Mouse (Mus musculus) MEL (cell line): ENCODE results near the gene Snrpa. TPM values are rescaled to one million over a fixed set of nuclear protein-coding genes. Genes with fewer than 3 reads are reported as not detected.

ENCODE experiments used
- DNase-seq: peaks from one replicate; pipeline ENCODE4 v3.0.0; 2011; ENCODE audit warnings: low read depth, low spot score
- H3K27ac ChIP-seq: 2 replicates; pipeline ENCODE4 v1.5.1; 2012; ENCODE audit warnings: low read depth, mild to moderate bottlenecking, control low read depth, low read length, moderate library complexity; ENCODE audit not compliant: control insufficient read depth
- H3K27me3 ChIP-seq, 2 experiments: fragments of 150-350 bp in 1 of 2; sonication (generic) in 1 of 2; 2 replicates each; pipeline ENCODE4 v1.6.1; 2012; ENCODE audit warnings: low read length in 2 of 2, mild to moderate bottlenecking in 2 of 2, improper control_type of control experiment in 1 of 2, moderate library complexity in 1 of 2; ENCODE audit not compliant: insufficient read depth in 2 of 2, control insufficient read depth in 1 of 2
- H3K36me3 ChIP-seq, 2 experiments: 2 replicates each; pipeline ENCODE4 v1.6.1; 2012 to 2014; ENCODE audit warnings: low read length in 2 of 2, improper control_type of control experiment in 1 of 2, inconsistent platforms in 1 of 2, mild to moderate bottlenecking in 1 of 2; ENCODE audit not compliant: insufficient read depth in 2 of 2, control insufficient read depth in 1 of 2
- H3K4me1 ChIP-seq, 2 experiments: fragments of 150-350 bp in 1 of 2; sonication (generic) in 1 of 2; 2 replicates each; pipeline ENCODE4 v1.6.1; 2012; ENCODE audit warnings: low read length in 2 of 2, improper control_type of control experiment in 1 of 2, mild to moderate bottlenecking in 1 of 2; ENCODE audit not compliant: insufficient read depth in 2 of 2, control insufficient read depth in 1 of 2
- H3K4me3 ChIP-seq, 2 experiments: fragments of 150-350 bp in 1 of 2; sonication (generic) in 1 of 2; 2 replicates each; pipeline ENCODE4 v1.5.1; 2012; ENCODE audit warnings: low read depth in 2 of 2, low read length in 2 of 2, mild to moderate bottlenecking in 2 of 2, moderate library complexity in 2 of 2, control low read depth in 1 of 2, improper control_type of control experiment in 1 of 2; ENCODE audit not compliant: control insufficient read depth in 1 of 2, insufficient read depth in 1 of 2
- H3K79me2 ChIP-seq: 2 replicates; pipeline ENCODE4 v1.6.1; 2012; ENCODE audit warnings: mild to moderate bottlenecking, low read length, moderate library complexity; ENCODE audit not compliant: control insufficient read depth, poor library complexity, insufficient read depth
- H3K9ac ChIP-seq: 2 replicates; pipeline ENCODE4 v1.6.1; 2012; ENCODE audit warnings: low read depth, mild to moderate bottlenecking, control low read depth, low read length, moderate library complexity; ENCODE audit not compliant: control insufficient read depth, poor library complexity, severe bottlenecking
- H3K9me3 ChIP-seq: fragments of 150-350 bp; sonication (generic); replicated peaks from 2 replicates; pipeline ENCODE4 v1.6.1; 2012; ENCODE audit warnings: mild to moderate bottlenecking, low read length, improper control_type of control experiment, moderate library complexity; ENCODE audit not compliant: insufficient read depth
- BHLHE40 ChIP-seq: IDR thresholded peaks from 2 replicates; pipeline ENCODE4 v1.6.1; 2012; ENCODE audit warnings: low read depth, mild to moderate bottlenecking, inconsistent platforms, low read length, improper control_type of control experiment, borderline replicate concordance
- CHD1 ChIP-seq: IDR thresholded peaks from 2 replicates; pipeline ENCODE4 v1.6.1; 2012; ENCODE audit warnings: low read depth, mild to moderate bottlenecking, inconsistent platforms, low read length, improper control_type of control experiment
- CHD2 ChIP-seq: IDR thresholded peaks from 2 replicates; pipeline ENCODE4 v1.6.1; 2011; ENCODE audit warnings: low read length, improper control_type of control experiment
- CTCF ChIP-seq, 3 experiments: IDR thresholded peaks in 2 of 3; conservative IDR thresholded peaks in 1 of 3; 2 replicates each; pipeline ENCODE4 v1.5.1; 2011 to 2012; ENCODE audit warnings: low read length in 3 of 3, low read depth in 2 of 3, mild to moderate bottlenecking in 2 of 3, improper control_type of control experiment in 1 of 3, inconsistent platforms in 1 of 3, mixed read lengths in 1 of 3, moderate library complexity in 1 of 3; ENCODE audit not compliant: control insufficient read depth in 1 of 3, insufficient read depth in 1 of 3, poor library complexity in 1 of 3, severe bottlenecking in 1 of 3
- E2F4 ChIP-seq: IDR thresholded peaks from 2 replicates; pipeline ENCODE4 v1.6.1; 2011; ENCODE audit warnings: low read depth, low read length, improper control_type of control experiment, borderline replicate concordance
- ELF1 ChIP-seq: IDR thresholded peaks from 2 replicates; pipeline ENCODE4 v1.6.1; 2014; ENCODE audit warnings: low read depth, mild to moderate bottlenecking, inconsistent platforms, low read length, improper control_type of control experiment, moderate library complexity
- ETS1 ChIP-seq: IDR thresholded peaks from 2 replicates; pipeline ENCODE4 v1.6.1; 2012; ENCODE audit warnings: low read depth, mild to moderate bottlenecking, inconsistent platforms, low read length, improper control_type of control experiment, moderate library complexity
- GATA1 ChIP-seq: IDR thresholded peaks from 2 replicates; pipeline ENCODE4 v1.6.1; 2011; ENCODE audit warnings: low read depth, low read length, improper control_type of control experiment
- HCFC1 ChIP-seq: IDR thresholded peaks from 2 replicates; pipeline ENCODE4 v1.6.1; 2012; ENCODE audit warnings: low read depth, mild to moderate bottlenecking, inconsistent platforms, low read length, improper control_type of control experiment, moderate library complexity
- JUND ChIP-seq: IDR thresholded peaks from 2 replicates; pipeline ENCODE4 v1.6.1; 2011; ENCODE audit warnings: low read depth, mild to moderate bottlenecking, improper control_type of control experiment, low read length
- KAT2A ChIP-seq: conservative IDR thresholded peaks from 2 replicates; pipeline ENCODE4 v1.6.1; 2012; ENCODE audit warnings: low read depth, low read length, improper control_type of control experiment, inconsistent platforms
- MAFK ChIP-seq: IDR thresholded peaks from 2 replicates; pipeline ENCODE4 v1.6.1; 2011; ENCODE audit warnings: low read depth, mild to moderate bottlenecking, low read length, improper control_type of control experiment, borderline replicate concordance
- MEF2A ChIP-seq: IDR thresholded peaks from 2 replicates; pipeline ENCODE4 v1.6.1; 2014; ENCODE audit warnings: low read depth, mild to moderate bottlenecking, inconsistent platforms, low read length, improper control_type of control experiment; ENCODE audit not compliant: poor library complexity, insufficient replicate concordance, severe bottlenecking; ENCODE audit errors: extremely low read depth
- MXI1 ChIP-seq: IDR thresholded peaks from 2 replicates; pipeline ENCODE4 v1.6.1; 2011; ENCODE audit warnings: mild to moderate bottlenecking, low read depth, low read length, improper control_type of control experiment
- MYB ChIP-seq: IDR thresholded peaks from 2 replicates; pipeline ENCODE4 v1.6.1; 2011; ENCODE audit warnings: mild to moderate bottlenecking, low read depth, low read length, improper control_type of control experiment
- NRF1 ChIP-seq: IDR thresholded peaks from 2 replicates; pipeline ENCODE4 v1.6.1; 2014; ENCODE audit warnings: low read depth, mild to moderate bottlenecking, inconsistent platforms, low read length, improper control_type of control experiment, moderate library complexity; ENCODE audit not compliant: poor library complexity, insufficient read depth, severe bottlenecking
- RAD21 ChIP-seq: IDR thresholded peaks from 2 replicates; pipeline ENCODE4 v1.6.1; 2011; ENCODE audit warnings: mild to moderate bottlenecking, low read depth, low read length, improper control_type of control experiment
- SMC3 ChIP-seq: IDR thresholded peaks from 2 replicates; pipeline ENCODE4 v1.6.1; 2011; ENCODE audit warnings: low read depth, low read length, improper control_type of control experiment
- TBP ChIP-seq: IDR thresholded peaks from 2 replicates; pipeline ENCODE4 v1.8.0; 2011; ENCODE audit warnings: low read depth, low read length, improper control_type of control experiment
- TCF12 ChIP-seq: IDR thresholded peaks from 2 replicates; pipeline ENCODE4 v1.6.1; 2014; ENCODE audit warnings: low read depth, mild to moderate bottlenecking, inconsistent platforms, low read length, improper control_type of control experiment, moderate library complexity
- UBTF ChIP-seq: IDR thresholded peaks from 2 replicates; pipeline ENCODE4 v1.6.1; 2012; ENCODE audit warnings: low read depth, mild to moderate bottlenecking, inconsistent platforms, low read length, improper control_type of control experiment, moderate library complexity, borderline replicate concordance; ENCODE audit not compliant: insufficient read depth
- USF1 ChIP-seq: IDR thresholded peaks from 2 replicates; pipeline ENCODE4 v1.6.1; 2014; ENCODE audit warnings: low read depth, mild to moderate bottlenecking, inconsistent platforms, low read length, improper control_type of control experiment, moderate library complexity
- USF2 ChIP-seq, 2 experiments: IDR thresholded peaks; 2 replicates each; pipeline ENCODE4 v1.6.1; 2011 to 2012; ENCODE audit warnings: improper control_type of control experiment in 2 of 2, low read length in 2 of 2, borderline replicate concordance in 1 of 2, inconsistent platforms in 1 of 2, low read depth in 1 of 2, mild to moderate bottlenecking in 1 of 2; ENCODE audit not compliant: insufficient read depth in 1 of 2
- ZC3H11A ChIP-seq: IDR thresholded peaks from 2 replicates; pipeline ENCODE4 v1.6.1; 2012; ENCODE audit warnings: low read depth, mild to moderate bottlenecking, inconsistent platforms, low read length, improper control_type of control experiment
- ZKSCAN1 ChIP-seq: IDR thresholded peaks from 2 replicates; pipeline ENCODE4 v1.6.1; 2012; ENCODE audit warnings: low read depth, mild to moderate bottlenecking, inconsistent platforms, low read length, improper control_type of control experiment, moderate library complexity
- ZMIZ1 ChIP-seq: IDR thresholded peaks from 2 replicates; pipeline ENCODE4 v1.6.1; 2012; ENCODE audit warnings: low read depth, mild to moderate bottlenecking, inconsistent platforms, low read length, improper control_type of control experiment, moderate library complexity
- ZNF384 ChIP-seq: IDR thresholded peaks from 2 replicates; pipeline ENCODE4 v1.6.1; 2012; ENCODE audit warnings: low read depth, mild to moderate bottlenecking, inconsistent platforms, low read length, improper control_type of control experiment
- polyA plus RNA-seq, 2 experiments: library from polyadenylated mRNA; stranded (reverse) in 1 of 2; unstranded in 1 of 2; fragments of >175 nt in 1 of 2; fragments of >200 nt in 1 of 2; gene quantifications; 2 replicates each; pipeline versions ENCODE4 v1.2.1 to v1.2.4; 2012; ENCODE audit warnings: low replicate concordance in 2 of 2, low read depth in 1 of 2; ENCODE audit not compliant: insufficient read length in 2 of 2, insufficient read depth in 1 of 2, missing spikeins in 1 of 2
- total RNA-seq: library from RNA; depleted of rRNA; stranded (reverse); fragments of 300-350 nt; gene quantifications from 2 replicates; pipeline ENCODE4 v1.2.3, GENCODE M21; 2012

Gene Snrpa
- total and polyA plus RNA-seq, 3 experiments: 128 to 310 TPM; not detected in 1

GRCm38 (mm10) chr7:27185986-27186385 lies 10.1 kb downstream of the Snrpa start:
- no peak for DNase-seq
- H3K9me3 ChIP-seq: no peaks in the 10 kb centered on the region
- H3K9ac ChIP-seq: no peak overlapping the region
- TF ChIP-seq ETS1 (no peak), ZMIZ1 (no peak), ZNF384 (no peak), GATA1 (no peak), ELF1 (no peak), KAT2A (no peak), E2F4 (no peak), TCF12 (no peak), MEF2A (no peak), HCFC1 (no peak), MYB (no peak), USF2 (IDR thresholded peaks at IDR 0.05; ENCODE audit: borderline replicate concordance in 1 of 2, insufficient read depth in 1 of 2, low read depth in 1 of 2, low read length in 2 of 2) (no peak)
- no peaks in the 10 kb centered on the region for H3K4me1 ChIP-seq
- no peaks in the 10 kb centered on the region for H3K79me2 ChIP-seq
- H3K27ac ChIP-seq: no peak overlapping the region
- H3K36me3 ChIP-seq: peaks cover 0 to 10% of the 10 kb centered on the region in 2 experiments; a peak in 2 of 4 replicates
- H3K4me3 ChIP-seq: no peak overlapping the region
- no peaks in the 10 kb centered on the region for H3K27me3 ChIP-seq

GRCm38 (mm10) chr7:27184964-27185363 lies 11.1 kb downstream of the Snrpa start:
- peak; percentile 80 for DNase-seq
- Histone ChIP-seq H3K36me3 (peaks cover 3 to 5% of the 10 kb centered on the region in 2 experiments), H3K9ac (no peak overlapping the region)

More at GRCm38 (mm10) chr7:27184964-27185363, 11.1 kb downstream of the Snrpa start:
- Histone ChIP-seq H3K79me2 (no peaks in the 10 kb centered on the region; the same call in 1 of the 2 replicates), H3K27me3 (no peaks in the 10 kb centered on the region), H3K9me3 (no peaks in the 10 kb centered on the region), H3K27ac (no peak overlapping the region), H3K4me1 (peaks cover 0 to 5% of the 10 kb centered on the region in 2 experiments; a peak in 1 of 4 replicates), H3K4me3 (no peak overlapping the region)
- TF ChIP-seq ZKSCAN1 (no peak), MXI1 (no peak), TBP (no peak), UBTF (no peak), ELF1 (no peak), CHD1 (no peak), CTCF (IDR thresholded peaks at IDR 0.05 in 2 of 3, conservative IDR thresholded peaks at IDR 0.05 in 1 of 3; ENCODE audit: control insufficient read depth in 1 of 3, insufficient read depth in 1 of 3, low read depth in 2 of 3, low read length in 3 of 3, poor library complexity in 1 of 3, severe bottlenecking in 1 of 3) (peak; percentile 72 to 97 (median 82)), MEF2A (no peak), USF1 (no peak), HCFC1 (no peak), USF2 (IDR thresholded peaks at IDR 0.05; ENCODE audit: borderline replicate concordance in 1 of 2, insufficient read depth in 1 of 2, low read depth in 1 of 2, low read length in 2 of 2) (no peak), MAFK (no peak), KAT2A (no peak), ZNF384 (no peak), JUND (no peak), ZMIZ1 (no peak), E2F4 (no peak), GATA1 (no peak), SMC3 (peak; percentile 35; the same call in 1 of the 2 replicates), ZC3H11A (no peak; the same call in 1 of the 2 replicates), BHLHE40 (no peak), NRF1 (no peak), TCF12 (no peak), CHD2 (no peak), RAD21 (peak; percentile 40), ETS1 (no peak)
